Mouse (Mus musculus) bone marrow macrophage, adult 2 months (primary cell): Measurements from ENCODE around the gene Gja4. TPM values are rescaled to one million over a fixed set of nuclear protein-coding genes. Genes with fewer than 3 reads are reported as not detected.

Experiments used
- H3K27ac ChIP-seq: 2 replicates; pipeline ENCODE4 v1.5.1; 2012; ENCODE audit warnings: low read depth, low read length; ENCODE audit not compliant: insufficient read depth
- H3K4me1 ChIP-seq: 2 replicates; pipeline ENCODE4 v1.6.1; 2012; ENCODE audit warnings: low read length; ENCODE audit not compliant: control insufficient read depth, insufficient read depth
- H3K4me3 ChIP-seq: 2 replicates; pipeline ENCODE4 v1.5.1; 2012; ENCODE audit warnings: mild to moderate bottlenecking, low read length, moderate library complexity; ENCODE audit not compliant: insufficient read depth
- CTCF ChIP-seq: IDR thresholded peaks from 2 replicates; pipeline ENCODE4 v1.5.1; 2012; ENCODE audit warnings: low read depth, mild to moderate bottlenecking, low read length, moderate library complexity
- POLR2A ChIP-seq: IDR thresholded peaks from 2 replicates; pipeline ENCODE4 v1.6.1; 2012; ENCODE audit warnings: mild to moderate bottlenecking, low read depth, low read length, borderline replicate concordance
- polyA plus RNA-seq: library from polyadenylated mRNA; stranded (reverse); fragments of >200 nt; gene quantifications from 2 replicates; pipeline ENCODE4 v1.2.4, GENCODE M21; 2012; ENCODE audit not compliant: missing spikeins, insufficient read depth, insufficient read length

Gene Gja4
- polyA plus RNA-seq, 1 experiment, result not detected

GRCm38 (mm10) chr4:127325276-127325675 lies 11.4 kb upstream of the Gja4 start:
- Histone ChIP-seq H3K4me1 (peaks cover 13% of the 10 kb centered on the region), H3K27ac (no peak overlapping the region), H3K4me3 (no peak overlapping the region)
- no peak for TF ChIP-seq POLR2A

GRCm38 (mm10) chr4:127324759-127325158 lies 10.9 kb upstream of the Gja4 start:
- TF ChIP-seq POLR2A, result no peak
- peak; percentile 72 for TF ChIP-seq CTCF
- H3K4me3 ChIP-seq, result no peak overlapping the region
- peaks cover 13% of the 10 kb centered on the region for H3K4me1 ChIP-seq
- no peak overlapping the region for H3K27ac ChIP-seq

- peaks cover 13% of the 10 kb centered on the region for H3K4me1 ChIP-seq
- no peak overlapping the region for H3K4me3 ChIP-seq
- H3K27ac ChIP-seq, result no peak overlapping the region
- TF ChIP-seq POLR2A (no peak), CTCF (no peak)
Observed at GRCm38 (mm10) chr4:127324296-127324695, 10.5 kb upstream of the Gja4 start.

GRCm38 (mm10) chr4:127323651-127324050 lies 9.8 kb upstream of the Gja4 start:
- H3K27ac ChIP-seq, result no peak overlapping the region

GRCm38 (mm10) chr4:127319613-127320012 lies 5.8 kb upstream of the Gja4 start:
- no peak overlapping the region for H3K27ac ChIP-seq
- H3K4me3 ChIP-seq, result no peak overlapping the region
- TF ChIP-seq CTCF, result peak; percentile 62
- no peak for TF ChIP-seq POLR2A
- no peaks in the 10 kb centered on the region for H3K4me1 ChIP-seq

More at GRCm38 (mm10) chr4:127323651-127324050, 9.8 kb upstream of the Gja4 start:
- H3K4me1 ChIP-seq, result peaks cover 13% of the 10 kb centered on the region
- H3K4me3 ChIP-seq, result no peak overlapping the region
- TF ChIP-seq CTCF (no peak), POLR2A (no peak)

- Histone ChIP-seq H3K4me3 (no peak overlapping the region), H3K27ac (no peak overlapping the region), H3K4me1 (0 out of 2 replicates have a peak, but pooled peaks cover 2% of the 10 kb centered on the region)
- TF ChIP-seq POLR2A, result no peak
- peak; percentile 22; the same call in 1 of the 2 replicates for TF ChIP-seq CTCF
Observed at GRCm38 (mm10) chr4:127317143-127317542, 3.3 kb upstream of the Gja4 start.

- Histone ChIP-seq H3K4me3 (no peak overlapping the region), H3K27ac (no peak overlapping the region), H3K4me1 (0 out of 2 replicates have a peak, but pooled peaks cover 2% of the 10 kb centered on the region)
- TF ChIP-seq POLR2A, result no peak
- no peak for TF ChIP-seq CTCF
Observed at GRCm38 (mm10) chr4:127315753-127316152, 1.9 kb upstream of the Gja4 start.

- Histone ChIP-seq H3K27ac (no peak overlapping the region), H3K4me3 (no peak overlapping the region), H3K4me1 (0 out of 2 replicates have a peak, but pooled peaks cover 2% of the 10 kb centered on the region)
- TF ChIP-seq CTCF, result no peak
- no peak for TF ChIP-seq POLR2A
Observed at GRCm38 (mm10) chr4:127314585-127314984, 746 bp upstream of the Gja4 start.

- H3K27ac ChIP-seq, result no peak overlapping the region
- TF ChIP-seq POLR2A (no peak), CTCF (no peak)
- H3K4me3 ChIP-seq, result no peak overlapping the region
- H3K4me1 ChIP-seq, result 0 out of 2 replicates have a peak, but pooled peaks cover 2% of the 10 kb centered on the region
Observed at GRCm38 (mm10) chr4:127312349-127312748, 1.5 kb downstream of the Gja4 start.

GRCm38 (mm10) chr4:127311561-127311960 lies 2.3 kb downstream of the Gja4 start:
- Histone ChIP-seq H3K4me3 (no peak overlapping the region), H3K27ac (no peak overlapping the region), H3K4me1 (0 out of 2 replicates have a peak, but pooled peaks cover 2% of the 10 kb centered on the region)
- TF ChIP-seq CTCF (no peak), POLR2A (no peak)
